Comparison of ENCODE assay signal across 8 mouse cellular contexts in genomic region chr9:107547026-107547425, GRCm38 (mm10). TPM values are rescaled to one million over a fixed set of nuclear protein-coding genes. Genes with fewer than 3 reads are reported as not detected.
A peak's percentile ranks its signal among the peaks of the same experiment; 100 is the strongest.
DNase-seq lines count a peak whose midpoint lies in the region; ATAC-seq lines count a peak whose summit lies in the region.

Gene Zmynd10, plus strand, starts transcription at chr9:107547298.

- intact Hi-C loops in gastrocnemius, postnatal 14 days (cut with DNase I; ENCODE audit: low total_unique reads): no loop called here

- peak; percentile 16 for ATAC-seq in activated CD4-positive, CD25-positive, alpha-beta regulatory T cell, adult 4 months
- peak; percentile 45 for ATAC-seq in megakaryocyte, adult 5-6 weeks (ENCODE audit: poor library complexity, severe bottlenecking)

- peak; percentile 96 for DNase-seq in embryo, embryonic 11 days
- DNase-seq in gastrocnemius, postnatal 14 days: peak; percentile 89
- DNase-seq in induced T-regulatory cell, adult 2 months (ENCODE audit: low read depth): peak; percentile 94
- DNase-seq in left cerebral cortex, adult 9 months (ENCODE audit: low spot score in 2 of 2): peak; percentile 81 to 90
- peak; percentile 89 to 90 for DNase-seq in right cerebral cortex, adult 2 months (ENCODE audit: low spot score in 2 of 2)
- DNase-seq in urinary bladder, postnatal 4 days (ENCODE audit: low spot score in 2 of 2): peak; percentile 81 to 91

RNA-seq across cellular contexts. Expression of gene Zmynd10, which starts in this region (rescaled TPM):
- 1 to 10 TPM in 1 of 2 experiments, under 1 TPM in 1; 0.83 to 3.2 TPM for polyA plus RNA-seq in activated CD4-positive, CD25-positive, alpha-beta regulatory T cell, adult 4 months (2017; shearing (Covaris generic))
- not detected for total RNA-seq in gastrocnemius, postnatal 14 days (2021)
- total RNA-seq in megakaryocyte, adult 5-6 weeks (2015): not detected in 2 replicates
- total RNA-seq in megakaryocyte, adult 5-6 weeks (2017): not detected in 2 replicates

Comparison
In these comparisons a context has a peak if more than half of its experiments do, and no peak if none do; other contexts are left out.
1. Peak in every context shown above with its lines: DNase-seq and ATAC-seq.
2. Peak in DNase-seq in gastrocnemius, postnatal 14 days; RNA of the gene not detected or under 1 TPM.
3. Peak in ATAC-seq in megakaryocyte, adult 5-6 weeks; RNA of the gene not detected or under 1 TPM.